Mouse (Mus musculus): ENCODE results near the gene Setmar.

Gene Setmar

GRCm38 (mm10) chr6:108064918-108065526 is at the start of gene Setmar:
Gene Setmar, plus strand, starts transcription at chr6:108065045.
- peak; percentile 96 for DNase-seq (ENCODE audit: low read depth, low spot score)

GRCm38 (mm10) chr6:108021646-108022045 is 43.2 kb upstream of the Setmar start:
- no peak for DNase-seq (ENCODE audit: low read depth, low spot score)

GRCm38 (mm10) chr6:108055041-108055440 is 9.8 kb upstream of the Setmar start:
- DNase-seq (ENCODE audit: low read depth, low spot score), result peak; percentile 71

DNA sequence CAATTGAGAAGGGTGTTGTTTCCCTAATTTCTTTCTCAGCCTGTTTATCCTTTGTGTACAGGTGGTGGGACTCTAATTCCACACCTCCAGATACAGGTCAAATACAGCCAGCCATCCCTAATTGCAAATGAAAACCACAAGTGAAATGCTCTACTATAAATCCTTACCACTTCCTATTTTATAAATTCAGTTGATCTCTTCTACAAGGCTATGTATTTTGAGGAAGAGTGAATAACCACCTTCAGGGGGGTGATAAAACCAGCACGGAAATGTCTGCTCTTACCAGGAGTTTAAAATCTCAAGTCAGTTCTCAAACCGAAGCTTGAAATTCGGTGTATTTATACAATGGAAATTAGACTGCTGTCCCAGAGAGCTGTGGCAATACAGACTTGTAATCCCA is 8.9 kb upstream of the Setmar start:
- no peak for DNase-seq (ENCODE audit: low read depth, low spot score)

DNA sequence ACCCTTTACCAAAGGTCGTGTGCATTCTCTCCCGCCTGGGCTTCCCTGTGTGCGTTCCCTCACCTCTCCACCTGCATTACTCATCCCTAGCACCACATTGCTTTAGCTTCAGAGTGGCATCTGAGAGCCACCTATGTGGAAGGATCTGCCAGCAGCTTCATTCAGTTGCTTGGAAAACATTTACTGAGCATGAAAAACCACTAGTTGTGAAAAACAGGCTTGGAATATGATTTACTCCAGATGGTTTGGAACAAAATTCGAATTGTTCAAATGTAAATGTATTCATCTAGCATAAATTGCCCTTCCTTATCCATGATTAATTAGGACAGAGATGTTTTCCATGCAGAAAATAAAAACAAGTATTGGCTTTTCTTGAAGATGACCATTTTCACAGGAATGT is 7.5 kb upstream of the Setmar start:
- no peak for DNase-seq (ENCODE audit: low read depth, low spot score)

DNA sequence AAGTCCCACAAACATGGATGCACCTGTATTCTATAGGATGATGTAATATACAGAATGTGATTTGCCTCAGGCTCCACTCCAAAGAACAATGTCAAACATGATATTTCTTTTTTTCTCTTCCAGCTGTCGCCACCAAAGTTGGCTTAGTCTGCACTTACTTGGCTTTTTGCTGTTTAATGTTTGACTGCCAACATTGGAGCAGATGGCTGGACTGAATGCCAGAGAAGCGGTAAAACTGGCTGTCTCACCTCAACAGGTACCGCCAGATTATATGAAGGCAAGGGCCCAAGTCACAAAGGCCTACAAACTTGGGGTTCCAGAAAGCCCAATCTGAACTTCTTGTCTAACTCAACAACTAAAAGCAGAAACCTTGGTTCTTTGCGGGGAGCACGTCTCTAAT is 6.8 kb upstream of the Setmar start:
- DNase-seq (ENCODE audit: low read depth, low spot score), result no peak

DNA sequence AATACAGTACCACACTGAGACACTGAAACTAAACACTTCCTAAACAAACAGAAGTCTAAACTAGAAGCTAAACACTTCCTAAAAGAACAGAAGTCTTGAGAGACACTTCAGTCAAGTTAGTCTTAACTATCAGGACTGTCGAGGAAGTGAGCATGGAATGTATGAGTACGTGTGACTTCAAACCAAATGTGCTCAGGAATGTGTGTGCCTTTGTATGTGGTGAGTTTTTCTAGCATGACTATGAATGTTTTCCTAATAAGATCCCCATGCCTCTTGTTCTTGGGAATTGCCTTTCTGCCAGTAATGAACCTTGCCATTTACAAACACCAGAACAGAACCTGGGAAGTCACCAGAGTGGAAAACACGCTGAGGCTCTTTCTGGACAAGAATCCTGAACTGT is 3.7 kb upstream of the Setmar start:
- no peak for DNase-seq (ENCODE audit: low read depth, low spot score)

- DNase-seq (ENCODE audit: low read depth, low spot score), result peak; percentile 86
Measured at GRCm38 (mm10) chr6:108065583-108065982, 738 bp downstream of the Setmar start.

DNA sequence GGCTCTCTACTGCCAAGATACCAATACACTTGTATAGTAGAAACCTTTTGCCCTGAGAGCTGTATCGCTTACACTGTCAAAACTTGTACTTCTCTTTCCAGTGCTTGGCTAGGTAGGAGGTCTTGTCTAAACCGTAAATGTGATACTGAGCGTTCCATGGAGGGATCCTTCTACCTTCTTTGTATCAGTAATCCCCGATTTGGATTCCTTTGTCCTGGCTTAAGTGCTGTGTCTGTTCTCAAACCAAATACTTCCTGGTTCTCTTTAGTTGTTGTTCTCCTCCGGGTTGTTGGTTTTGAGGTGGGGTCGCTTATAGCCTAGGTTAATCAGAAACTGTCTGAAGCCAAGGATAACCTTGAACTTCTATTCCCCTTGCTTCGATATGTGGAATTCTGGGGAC is 6.1 kb downstream of the Setmar start:
- no peak for DNase-seq (ENCODE audit: low read depth, low spot score)

DNA sequence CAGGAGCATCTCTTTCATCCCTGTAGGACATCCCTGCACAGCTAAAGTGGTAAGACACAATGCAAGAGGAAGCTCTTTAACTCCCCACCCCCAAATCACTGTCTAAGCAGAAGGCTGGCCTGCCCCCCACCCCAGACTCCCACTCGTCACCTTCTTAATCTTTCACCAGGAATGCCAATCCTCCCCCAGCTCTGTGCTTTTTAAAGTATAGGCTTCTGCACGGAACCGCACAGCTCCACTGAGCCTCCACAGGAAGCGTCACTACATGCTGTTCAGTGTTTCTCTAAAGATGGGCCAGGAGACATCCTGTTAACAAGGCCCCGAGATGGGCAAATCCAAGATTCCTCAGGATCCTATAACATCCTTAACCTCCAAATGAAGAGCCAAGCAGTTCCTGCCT is 8.2 kb downstream of the Setmar start:
- no peak for DNase-seq (ENCODE audit: low read depth, low spot score)

- DNase-seq (ENCODE audit: low read depth, low spot score), result no peak
Measured at GRCm38 (mm10) chr6:108073931-108074330, 9.1 kb downstream of the Setmar start.

DNA sequence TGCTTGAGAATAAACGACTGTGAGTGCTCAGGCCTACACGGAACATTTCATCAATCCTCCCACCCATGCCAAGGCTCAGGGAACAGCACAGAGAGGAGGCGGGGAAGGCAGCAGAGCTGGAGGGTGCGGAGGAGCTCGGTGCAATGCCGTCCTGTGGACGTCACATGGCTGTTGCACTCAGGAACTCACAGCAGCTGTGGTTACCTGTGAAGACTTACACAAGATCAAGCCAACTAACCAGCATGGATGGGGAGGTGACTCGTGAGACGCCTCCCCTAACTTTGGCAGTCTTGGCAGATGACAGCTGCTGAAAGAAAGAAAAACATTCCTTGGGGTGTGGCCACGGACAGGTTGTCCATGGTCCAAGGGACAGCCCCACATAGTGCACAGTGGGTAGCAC is 9.8 kb downstream of the Setmar start:
- DNase-seq (ENCODE audit: low read depth, low spot score), result no peak

- no peak for DNase-seq (ENCODE audit: low read depth, low spot score)
Measured at GRCm38 (mm10) chr6:108075857-108076256, 11.0 kb downstream of the Setmar start.

- no peak for DNase-seq (ENCODE audit: low read depth, low spot score)
Measured at GRCm38 (mm10) chr6:108091296-108091695, 26.5 kb downstream of the Setmar start.

GRCm38 (mm10) chr6:108092646-108093045 is 27.8 kb downstream of the Setmar start:
- DNase-seq (ENCODE audit: low read depth, low spot score), result no peak

GRCm38 (mm10) chr6:108093449-108093848 is 28.6 kb downstream of the Setmar start:
- no peak for DNase-seq (ENCODE audit: low read depth, low spot score)

- DNase-seq (ENCODE audit: low read depth, low spot score), result no peak
Measured at GRCm38 (mm10) chr6:108095445-108095844, 30.6 kb downstream of the Setmar start.

DNA sequence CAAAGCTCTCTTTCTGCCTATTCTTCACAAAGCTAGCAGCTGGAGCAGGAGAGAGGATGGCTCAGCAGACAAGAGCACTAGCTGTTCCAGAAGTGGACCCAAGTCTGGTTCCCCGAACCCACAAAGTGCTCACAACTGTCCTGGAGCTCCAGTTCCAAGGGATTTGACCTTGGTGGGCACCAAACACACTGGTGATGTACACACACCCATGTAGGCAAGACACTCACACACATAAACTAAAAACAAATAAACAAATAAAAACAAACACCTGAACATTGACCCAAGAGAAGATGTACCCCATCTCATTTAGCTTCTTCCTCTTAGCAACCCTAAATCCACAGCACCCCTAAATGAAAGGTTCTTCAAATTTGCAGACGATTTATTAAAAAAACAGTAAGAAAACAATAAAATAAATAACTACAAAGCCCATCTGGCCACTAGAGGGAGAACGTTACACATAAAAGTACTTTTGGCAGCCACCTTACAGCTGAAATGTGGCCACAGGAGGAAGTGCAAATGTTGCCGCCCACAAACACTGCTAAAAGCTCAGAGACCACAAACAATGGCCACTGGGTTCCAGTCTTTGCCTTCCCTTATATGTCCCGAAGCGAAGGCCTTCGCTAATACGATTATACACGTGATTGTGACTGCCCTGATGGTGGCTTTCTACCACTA is 33.5 kb downstream of the Setmar start:
- DNase-seq (ENCODE audit: low read depth, low spot score), result peak; percentile 84

- no peak for DNase-seq (ENCODE audit: low read depth, low spot score)
Measured at GRCm38 (mm10) chr6:108098846-108099217, 34.0 kb downstream of the Setmar start.

DNA sequence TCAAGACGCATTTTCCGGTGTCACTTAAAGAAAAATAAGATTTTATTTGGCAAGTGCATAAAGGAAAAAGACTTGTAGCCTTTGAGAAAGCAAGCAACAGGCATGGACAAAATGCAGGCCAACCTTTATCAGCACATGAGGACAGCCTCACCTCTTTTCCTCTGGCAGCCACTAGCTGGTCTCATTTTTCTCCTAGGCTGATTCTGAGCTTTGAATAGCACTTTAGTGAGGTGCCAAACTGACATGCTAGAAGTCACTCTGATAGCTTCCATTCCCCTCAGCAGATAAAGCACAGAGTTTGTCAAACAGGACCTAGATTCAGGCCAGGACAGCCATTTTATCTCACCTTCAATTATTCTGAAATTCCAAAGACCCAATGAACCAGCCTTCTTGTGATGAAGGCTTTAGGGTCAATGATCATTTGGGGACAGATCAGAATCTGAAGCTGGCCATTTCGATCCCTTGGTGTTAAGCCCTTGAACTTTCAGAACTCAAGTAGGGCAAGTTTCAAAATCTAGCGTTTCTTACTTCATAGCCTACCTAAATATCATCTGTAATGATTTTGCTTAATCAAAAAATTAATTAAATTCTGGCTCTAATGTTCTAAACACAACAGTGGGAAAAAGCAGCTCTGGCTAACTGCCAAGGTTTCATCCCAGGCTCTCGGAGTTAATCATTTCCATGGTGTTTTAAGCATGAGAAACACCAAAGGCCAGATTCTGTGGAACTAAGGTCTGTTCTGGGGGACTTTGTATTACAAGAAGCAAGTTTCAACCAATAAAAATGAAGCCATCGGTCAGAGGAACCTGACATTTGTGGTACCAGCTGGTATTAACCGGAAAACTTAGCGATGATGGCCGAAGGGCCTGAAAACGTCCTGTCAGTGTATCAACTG is 37.3 kb downstream of the Setmar start:
- DNase-seq (ENCODE audit: low read depth, low spot score), result no peak

DNA sequence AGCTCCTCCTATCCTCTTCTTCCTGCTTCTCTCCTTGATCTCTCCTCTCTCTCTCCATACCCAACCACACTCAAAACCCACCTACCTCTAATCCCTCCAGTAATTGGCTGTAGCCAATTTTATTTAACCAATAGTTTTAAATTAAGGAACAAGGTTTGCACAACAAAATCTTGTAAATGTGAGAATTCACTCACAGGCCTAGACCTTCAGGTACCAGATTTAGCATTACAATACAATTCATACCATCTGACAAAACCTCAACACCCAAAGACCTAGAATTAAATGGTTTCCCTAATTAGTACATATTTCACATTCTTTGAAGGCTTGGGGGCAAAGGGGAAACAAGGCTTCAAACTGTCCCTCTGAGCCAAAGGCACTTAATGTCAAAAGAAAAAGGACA is 42.5 kb downstream of the Setmar start:
- no peak for DNase-seq (ENCODE audit: low read depth, low spot score)

- DNase-seq (ENCODE audit: low read depth, low spot score), result no peak
Measured at GRCm38 (mm10) chr6:108110336-108110735, 45.5 kb downstream of the Setmar start.

GRCm38 (mm10) chr6:108111693-108112092 is 46.8 kb downstream of the Setmar start:
- no peak for DNase-seq (ENCODE audit: low read depth, low spot score)
